Mouse (Mus musculus): Measurements from ENCODE around the gene Il5ra. TPM values are rescaled to one million over a fixed set of nuclear protein-coding genes. Genes with fewer than 3 reads are reported as not detected.

The Il5ra gene
- 3.1 and 4.2 TPM in 2 replicates for total RNA-seq (2015)
- 4.3 and 5.9 TPM in 2 replicates for total RNA-seq (2017)

GRCm38 (mm10) chr6:106748887-106749388 is at the start of gene Il5ra:
Gene Il5ra, minus strand, starts transcription at chr6:106749037.
- peak; percentile 69 for ATAC-seq (ENCODE audit: poor library complexity, severe bottlenecking)

GRCm38 (mm10) chr6:106794094-106794814 is 45.4 kb upstream of the Il5ra start:
- ATAC-seq (ENCODE audit: poor library complexity, severe bottlenecking) = peak; percentile 61

- ATAC-seq (ENCODE audit: poor library complexity, severe bottlenecking) = peak; percentile 26
These were observed 44.8 kb upstream of the Il5ra start for GRCm38 (mm10) chr6:106793621-106794020.

- 0 out of 2 replicates have a peak, but pooled peaks have one; percentile 23 for ATAC-seq (ENCODE audit: poor library complexity, severe bottlenecking)
These were observed 44.3 kb upstream of the Il5ra start for GRCm38 (mm10) chr6:106793088-106793487.

GRCm38 (mm10) chr6:106792486-106792885 is 43.6 kb upstream of the Il5ra start:
- ATAC-seq (ENCODE audit: poor library complexity, severe bottlenecking) = no peak

GRCm38 (mm10) chr6:106791429-106791828 is 42.6 kb upstream of the Il5ra start:
- ATAC-seq (ENCODE audit: poor library complexity, severe bottlenecking) = peak; percentile 46

- no peak for ATAC-seq (ENCODE audit: poor library complexity, severe bottlenecking)
These were observed 38.3 kb upstream of the Il5ra start for GRCm38 (mm10) chr6:106787138-106787537.

- ATAC-seq (ENCODE audit: poor library complexity, severe bottlenecking) = no peak
These were observed 21.2 kb upstream of the Il5ra start for GRCm38 (mm10) chr6:106770046-106770445.

GRCm38 (mm10) chr6:106769290-106769866 is 20.5 kb upstream of the Il5ra start:
- peak; percentile 49 for ATAC-seq (ENCODE audit: poor library complexity, severe bottlenecking)

GRCm38 (mm10) chr6:106768640-106769289 is 19.9 kb upstream of the Il5ra start, which contains the start of gene Trnt1:
Gene Trnt1, plus strand, starts transcription at chr6:106769120.
- peak; percentile 100 for ATAC-seq (ENCODE audit: poor library complexity, severe bottlenecking)

GRCm38 (mm10) chr6:106766774-106767173 is 17.9 kb upstream of the Il5ra start:
- ATAC-seq (ENCODE audit: poor library complexity, severe bottlenecking) = no peak

- no peak for ATAC-seq (ENCODE audit: poor library complexity, severe bottlenecking)
These were observed 17.1 kb upstream of the Il5ra start for GRCm38 (mm10) chr6:106765892-106766291.

GRCm38 (mm10) chr6:106761486-106761885 is 12.6 kb upstream of the Il5ra start:
- peak; percentile 64 for ATAC-seq (ENCODE audit: poor library complexity, severe bottlenecking)

GRCm38 (mm10) chr6:106760473-106761218 is 11.8 kb upstream of the Il5ra start:
- peak; percentile 81 for ATAC-seq (ENCODE audit: poor library complexity, severe bottlenecking)

GRCm38 (mm10) chr6:106758299-106758698 is 9.5 kb upstream of the Il5ra start:
- peak; percentile 59 for ATAC-seq (ENCODE audit: poor library complexity, severe bottlenecking)

GRCm38 (mm10) chr6:106750291-106750690 is 1.5 kb upstream of the Il5ra start:
- peak; percentile 65 for ATAC-seq (ENCODE audit: poor library complexity, severe bottlenecking)

GRCm38 (mm10) chr6:106747804-106748203 is 1.0 kb downstream of the Il5ra start:
- no peak for ATAC-seq (ENCODE audit: poor library complexity, severe bottlenecking)

GRCm38 (mm10) chr6:106747251-106747650 is 1.6 kb downstream of the Il5ra start:
- no peak for ATAC-seq (ENCODE audit: poor library complexity, severe bottlenecking)

- ATAC-seq (ENCODE audit: poor library complexity, severe bottlenecking) = no peak
These were observed 3.0 kb downstream of the Il5ra start for GRCm38 (mm10) chr6:106745673-106746394.
